Mouse (Mus musculus) embryo, embryonic 9.5 days (tissue): ENCODE results near the gene Utp14a.
"Not testable (repeated sequence)": the region's sequence is repeated elsewhere in the genome, so short reads cannot be mapped to it uniquely, and the experiment has no call there.

Experiments used
- DNase-seq: peaks from one replicate; pipeline ENCODE4 v3.0.0-alpha.2; 2017; ENCODE audit errors: extremely low spot score

Utp14a gene

GRCm38 (mm10) chrX:48256468-48257007 is at the start of gene Utp14a:
Gene Utp14a (plus strand): TSS chrX:48256862.
- peak; percentile 86 for DNase-seq

GRCm38 (mm10) chrX:48207761-48208487 is 48.7 kb upstream of the Utp14a start:
- DNase-seq, result peak; percentile 35

- DNase-seq, result peak; percentile 89
Observed at GRCm38 (mm10) chrX:48208519-48209185, 48.0 kb upstream of the Utp14a start, which contains the start of gene Zdhhc9. Gene Zdhhc9 (minus strand): TSS chrX:48208878.

GRCm38 (mm10) chrX:48209746-48210145 is 46.9 kb upstream of the Utp14a start:
- not testable (repeated sequence) for DNase-seq

- no peak for DNase-seq
Observed at GRCm38 (mm10) chrX:48219468-48219867, 37.2 kb upstream of the Utp14a start.

GRCm38 (mm10) chrX:48222706-48223105 is 34.0 kb upstream of the Utp14a start:
- DNase-seq, result no peak

- no peak for DNase-seq
Observed at GRCm38 (mm10) chrX:48226225-48226624, 30.4 kb upstream of the Utp14a start.

GRCm38 (mm10) chrX:48234417-48234816 is 22.2 kb upstream of the Utp14a start:
- DNase-seq, result no peak

GRCm38 (mm10) chrX:48255830-48256428 is 733 bp upstream of the Utp14a start:
- DNase-seq, result peak; percentile 2

GRCm38 (mm10) chrX:48257011-48257410 is 349 bp downstream of the Utp14a start:
- no peak for DNase-seq

- DNase-seq, result no peak
Observed at GRCm38 (mm10) chrX:48271671-48272070, 15.0 kb downstream of the Utp14a start.

GRCm38 (mm10) chrX:48274634-48275033 is 18.0 kb downstream of the Utp14a start:
- no peak for DNase-seq

GRCm38 (mm10) chrX:48278103-48278502 is 21.4 kb downstream of the Utp14a start:
- peak; percentile 45 for DNase-seq

GRCm38 (mm10) chrX:48284386-48285005 is 27.8 kb downstream of the Utp14a start:
- DNase-seq, result peak; percentile 86

GRCm38 (mm10) chrX:48285006-48285650 is 28.5 kb downstream of the Utp14a start:
- peak; percentile 83 for DNase-seq

- DNase-seq, result no peak
Observed at GRCm38 (mm10) chrX:48285651-48286021, 29.0 kb downstream of the Utp14a start.

- DNase-seq, result no peak
Observed at GRCm38 (mm10) chrX:48286488-48286887, 29.8 kb downstream of the Utp14a start.

GRCm38 (mm10) chrX:48288008-48288407 is 31.3 kb downstream of the Utp14a start:
- DNase-seq, result no peak

GRCm38 (mm10) chrX:48291413-48291812 is 34.8 kb downstream of the Utp14a start:
- DNase-seq, result no peak

- no peak for DNase-seq
Observed at GRCm38 (mm10) chrX:48305356-48305755, 48.7 kb downstream of the Utp14a start.

- peak; percentile 37 for DNase-seq
Observed at GRCm38 (mm10) chrX:48310706-48311517, 54.2 kb downstream of the Utp14a start.
